Mouse (Mus musculus) MEL (cell line): ENCODE results near the gene Tmem170b. TPM values are rescaled to one million over a fixed set of nuclear protein-coding genes. Genes with fewer than 3 reads are reported as not detected.
"Not testable (repeated sequence)": the region's sequence is repeated elsewhere in the genome, so short reads cannot be mapped to it uniquely, and the experiment has no call there.

Experiments
- DNase-seq: peaks from one replicate; pipeline ENCODE4 v3.0.0; 2011; ENCODE audit warnings: low read depth, low spot score
- H3K27ac ChIP-seq: 2 replicates; pipeline ENCODE4 v1.5.1; 2012; ENCODE audit warnings: low read depth, mild to moderate bottlenecking, control low read depth, low read length, moderate library complexity; ENCODE audit not compliant: control insufficient read depth
- H3K27me3 ChIP-seq, 2 experiments: fragments of 150-350 bp in 1 of 2; sonication (generic) in 1 of 2; 2 replicates each; pipeline ENCODE4 v1.6.1; 2012; ENCODE audit warnings: low read length in 2 of 2, mild to moderate bottlenecking in 2 of 2, improper control_type of control experiment in 1 of 2, moderate library complexity in 1 of 2; ENCODE audit not compliant: insufficient read depth in 2 of 2, control insufficient read depth in 1 of 2
- H3K36me3 ChIP-seq, 2 experiments: 2 replicates each; pipeline ENCODE4 v1.6.1; 2012 to 2014; ENCODE audit warnings: low read length in 2 of 2, improper control_type of control experiment in 1 of 2, inconsistent platforms in 1 of 2, mild to moderate bottlenecking in 1 of 2; ENCODE audit not compliant: insufficient read depth in 2 of 2, control insufficient read depth in 1 of 2
- H3K4me1 ChIP-seq, 2 experiments: fragments of 150-350 bp in 1 of 2; sonication (generic) in 1 of 2; 2 replicates each; pipeline ENCODE4 v1.6.1; 2012; ENCODE audit warnings: low read length in 2 of 2, improper control_type of control experiment in 1 of 2, mild to moderate bottlenecking in 1 of 2; ENCODE audit not compliant: insufficient read depth in 2 of 2, control insufficient read depth in 1 of 2
- H3K4me3 ChIP-seq, 2 experiments: fragments of 150-350 bp in 1 of 2; sonication (generic) in 1 of 2; 2 replicates each; pipeline ENCODE4 v1.5.1; 2012; ENCODE audit warnings: low read depth in 2 of 2, low read length in 2 of 2, mild to moderate bottlenecking in 2 of 2, moderate library complexity in 2 of 2, control low read depth in 1 of 2, improper control_type of control experiment in 1 of 2; ENCODE audit not compliant: control insufficient read depth in 1 of 2, insufficient read depth in 1 of 2
- H3K79me2 ChIP-seq: 2 replicates; pipeline ENCODE4 v1.6.1; 2012; ENCODE audit warnings: mild to moderate bottlenecking, low read length, moderate library complexity; ENCODE audit not compliant: control insufficient read depth, poor library complexity, insufficient read depth
- H3K9ac ChIP-seq: 2 replicates; pipeline ENCODE4 v1.6.1; 2012; ENCODE audit warnings: low read depth, mild to moderate bottlenecking, control low read depth, low read length, moderate library complexity; ENCODE audit not compliant: control insufficient read depth, poor library complexity, severe bottlenecking
- H3K9me3 ChIP-seq: fragments of 150-350 bp; sonication (generic); replicated peaks from 2 replicates; pipeline ENCODE4 v1.6.1; 2012; ENCODE audit warnings: mild to moderate bottlenecking, low read length, improper control_type of control experiment, moderate library complexity; ENCODE audit not compliant: insufficient read depth
- CHD1 ChIP-seq: IDR thresholded peaks from 2 replicates; pipeline ENCODE4 v1.6.1; 2012; ENCODE audit warnings: low read depth, mild to moderate bottlenecking, inconsistent platforms, low read length, improper control_type of control experiment
- E2F4 ChIP-seq: IDR thresholded peaks from 2 replicates; pipeline ENCODE4 v1.6.1; 2011; ENCODE audit warnings: low read depth, low read length, improper control_type of control experiment, borderline replicate concordance
- EP300 ChIP-seq, 2 experiments: IDR thresholded peaks; 2 replicates each; pipeline ENCODE4 v1.6.1; 2011; ENCODE audit warnings: improper control_type of control experiment in 2 of 2, low read length in 2 of 2, low read depth in 1 of 2, mild to moderate bottlenecking in 1 of 2
- GABPA ChIP-seq: IDR thresholded peaks from 2 replicates; pipeline ENCODE4 v1.6.1; 2012; ENCODE audit warnings: low read depth, mild to moderate bottlenecking, inconsistent platforms, low read length, improper control_type of control experiment, moderate library complexity
- GATA1 ChIP-seq: IDR thresholded peaks from 2 replicates; pipeline ENCODE4 v1.6.1; 2011; ENCODE audit warnings: low read depth, low read length, improper control_type of control experiment
- MAX ChIP-seq: IDR thresholded peaks from 2 replicates; pipeline ENCODE4 v1.6.1; 2011; ENCODE audit warnings: low read length, improper control_type of control experiment
- MXI1 ChIP-seq: IDR thresholded peaks from 2 replicates; pipeline ENCODE4 v1.6.1; 2011; ENCODE audit warnings: mild to moderate bottlenecking, low read depth, low read length, improper control_type of control experiment
- MYC ChIP-seq: IDR thresholded peaks from 2 replicates; pipeline ENCODE4 v1.6.1; 2011; ENCODE audit warnings: low read depth, mild to moderate bottlenecking, low read length, improper control_type of control experiment, moderate library complexity
- POLR2A ChIP-seq, 2 experiments: IDR thresholded peaks; 2 replicates each; pipeline ENCODE4 v1.6.1; 2011 to 2012; ENCODE audit warnings: low read length in 2 of 2, mild to moderate bottlenecking in 2 of 2, control low read depth in 1 of 2, improper control_type of control experiment in 1 of 2, low read depth in 1 of 2, moderate library complexity in 1 of 2; ENCODE audit not compliant: control insufficient read depth in 1 of 2, insufficient read depth in 1 of 2, poor library complexity in 1 of 2
- RCOR1 ChIP-seq: IDR thresholded peaks from 2 replicates; pipeline ENCODE4 v1.6.1; 2012; ENCODE audit warnings: low read depth, mild to moderate bottlenecking, inconsistent platforms, low read length, improper control_type of control experiment
- SMC3 ChIP-seq: IDR thresholded peaks from 2 replicates; pipeline ENCODE4 v1.6.1; 2011; ENCODE audit warnings: low read depth, low read length, improper control_type of control experiment
- UBTF ChIP-seq: IDR thresholded peaks from 2 replicates; pipeline ENCODE4 v1.6.1; 2012; ENCODE audit warnings: low read depth, mild to moderate bottlenecking, inconsistent platforms, low read length, improper control_type of control experiment, moderate library complexity, borderline replicate concordance; ENCODE audit not compliant: insufficient read depth
- ZMIZ1 ChIP-seq: IDR thresholded peaks from 2 replicates; pipeline ENCODE4 v1.6.1; 2012; ENCODE audit warnings: low read depth, mild to moderate bottlenecking, inconsistent platforms, low read length, improper control_type of control experiment, moderate library complexity
- ZNF384 ChIP-seq: IDR thresholded peaks from 2 replicates; pipeline ENCODE4 v1.6.1; 2012; ENCODE audit warnings: low read depth, mild to moderate bottlenecking, inconsistent platforms, low read length, improper control_type of control experiment
- polyA plus RNA-seq, 2 experiments: library from polyadenylated mRNA; stranded (reverse) in 1 of 2; unstranded in 1 of 2; fragments of >175 nt in 1 of 2; fragments of >200 nt in 1 of 2; gene quantifications; 2 replicates each; pipeline versions ENCODE4 v1.2.1 to v1.2.4; 2012; ENCODE audit warnings: low replicate concordance in 2 of 2, low read depth in 1 of 2; ENCODE audit not compliant: insufficient read length in 2 of 2, insufficient read depth in 1 of 2, missing spikeins in 1 of 2
- total RNA-seq: library from RNA; depleted of rRNA; stranded (reverse); fragments of 300-350 nt; gene quantifications from 2 replicates; pipeline ENCODE4 v1.2.3, GENCODE M21; 2012

Gene Tmem170b
- total and polyA plus RNA-seq, 3 experiments: 5.2 to 7.0 TPM; not detected in 1

DNA sequence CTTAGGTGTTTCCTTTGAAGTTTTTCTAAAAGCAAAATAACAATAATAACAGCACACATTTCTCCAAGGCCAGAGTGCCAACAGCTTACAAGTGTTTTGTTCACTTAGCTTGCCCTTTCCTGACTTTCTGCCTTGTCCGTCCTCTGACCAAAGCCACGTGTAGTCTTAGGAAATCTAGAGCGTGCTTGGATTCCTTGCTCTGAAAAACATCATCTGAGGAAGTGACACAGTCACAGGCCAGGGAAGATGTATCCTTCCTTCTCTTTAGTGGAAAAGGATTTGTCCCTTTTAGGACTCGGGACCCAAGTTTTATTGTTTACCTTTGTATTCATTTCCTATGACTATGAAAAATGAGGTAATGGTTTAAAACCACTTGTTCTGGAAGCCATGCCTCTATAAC lies 67.8 kb downstream of the Tmem170b start:
- Histone ChIP-seq H3K27ac (no peak overlapping the region), H3K36me3 (no peaks in the 10 kb centered on the region), H3K4me3 (no peak overlapping the region), H3K9ac (no peak overlapping the region), H3K9me3 (no peaks in the 10 kb centered on the region), H3K79me2 (no peaks in the 10 kb centered on the region), H3K27me3 (no peaks in the 10 kb centered on the region), H3K4me1 (no peaks in the 10 kb centered on the region)
- DNase-seq: no peak
- TF ChIP-seq POLR2A (IDR thresholded peaks at IDR 0.05; ENCODE audit: control insufficient read depth in 1 of 2, insufficient read depth in 1 of 2, low read depth in 1 of 2, low read length in 2 of 2, poor library complexity in 1 of 2) (no peak), MYC (no peak)

- H3K27ac ChIP-seq, H3K4me1 ChIP-seq, DNase-seq, H3K79me2 ChIP-seq, H3K4me3 ChIP-seq, H3K9ac ChIP-seq, H3K27me3 ChIP-seq, H3K36me3 ChIP-seq, H3K9me3 ChIP-seq: not testable (repeated sequence)
These were observed 68.9 kb downstream of the Tmem170b start for GRCm38 (mm10) chr13:41674608-41675007.

DNA sequence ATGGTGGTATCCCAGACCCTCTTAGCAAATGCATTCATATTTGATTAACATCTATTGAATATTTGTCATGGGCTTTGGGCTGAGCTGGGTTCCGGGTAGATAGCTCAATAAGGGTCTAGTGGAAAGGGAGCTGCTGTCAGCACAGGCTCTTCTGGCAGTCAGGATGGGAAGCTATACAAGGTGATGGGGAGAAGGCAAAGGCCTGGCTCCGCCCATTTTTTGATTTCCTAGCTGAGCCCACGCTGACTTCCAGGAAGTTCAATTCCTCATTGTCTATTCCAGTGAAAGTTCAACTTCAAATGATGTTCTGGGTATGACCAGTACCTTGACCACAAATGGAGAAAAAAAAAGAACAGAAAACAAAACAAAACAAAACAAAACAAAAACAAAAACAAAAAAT lies 69.8 kb downstream of the Tmem170b start:
- no peaks in the 10 kb centered on the region for H3K79me2 ChIP-seq
- H3K4me1 ChIP-seq: no peaks in the 10 kb centered on the region
- no peak overlapping the region for H3K4me3 ChIP-seq
- no peaks in the 10 kb centered on the region for H3K27me3 ChIP-seq
- no peak for DNase-seq
- H3K36me3 ChIP-seq: no peaks in the 10 kb centered on the region
- no peak overlapping the region for H3K27ac ChIP-seq
- H3K9me3 ChIP-seq: no peaks in the 10 kb centered on the region
- TF ChIP-seq ZMIZ1: no peak
- H3K9ac ChIP-seq: no peak overlapping the region

- no peak overlapping the region for H3K27ac ChIP-seq
- H3K9me3 ChIP-seq: no peaks in the 10 kb centered on the region
- TF ChIP-seq SMC3 (no peak), UBTF (no peak), MXI1 (no peak), MAX (no peak), CHD1 (no peak), RCOR1 (no peak), E2F4 (no peak), GABPA (no peak), ZNF384 (no peak), EP300 (IDR thresholded peaks at IDR 0.05; ENCODE audit: low read depth in 1 of 2, low read length in 2 of 2) (no peak), POLR2A (IDR thresholded peaks at IDR 0.05; ENCODE audit: control insufficient read depth in 1 of 2, insufficient read depth in 1 of 2, low read depth in 1 of 2, low read length in 2 of 2, poor library complexity in 1 of 2) (no peak), MYC (no peak), GATA1 (no peak)
- H3K9ac ChIP-seq: no peak overlapping the region
- H3K79me2 ChIP-seq: no peaks in the 10 kb centered on the region
- no peak overlapping the region for H3K4me3 ChIP-seq
- DNase-seq: no peak
- H3K27me3 ChIP-seq: no peaks in the 10 kb centered on the region
- no peaks in the 10 kb centered on the region for H3K4me1 ChIP-seq
- no peaks in the 10 kb centered on the region for H3K36me3 ChIP-seq
These were observed 70.5 kb downstream of the Tmem170b start for GRCm38 (mm10) chr13:41675966-41676835.
